Mouse (Mus musculus): Measurements from ENCODE around the gene Skap2.

GRCm38 (mm10) chr6:52026281-52026680 is 13.9 kb upstream of the Skap2 start:
- TF ChIP-seq CTCF (IDR thresholded peaks at IDR 0.05; ENCODE audit: extremely low read depth, insufficient read depth, insufficient read length, insufficient replicate concordance) = no peak
- TF ChIP-seq POLR2A (IDR thresholded peaks at IDR 0.05; ENCODE audit: low read depth, low read length) = no peak
